Mouse (Mus musculus): ENCODE results near the gene Ccdc103.

Gene Ccdc103

GRCm38 (mm10) chr11:102880585-102881313, at the start of gene Ccdc103, which contains the start of gene Eftud2:
Ccdc103 (plus strand) TSS chr11:102881204.
Eftud2 (minus strand) TSS chr11:102880985.
- DNase-seq (ENCODE audit: low spot score in 2 of 2) = peak; percentile 87 to 95

- no peak for DNase-seq (ENCODE audit: low spot score in 2 of 2)
Observed at GRCm38 (mm10) chr11:102832700-102833297, 48.2 kb upstream of the Ccdc103 start.

- DNase-seq (ENCODE audit: low spot score in 2 of 2) = no peak
Observed at GRCm38 (mm10) chr11:102834219-102834618, 46.8 kb upstream of the Ccdc103 start.

DNA sequence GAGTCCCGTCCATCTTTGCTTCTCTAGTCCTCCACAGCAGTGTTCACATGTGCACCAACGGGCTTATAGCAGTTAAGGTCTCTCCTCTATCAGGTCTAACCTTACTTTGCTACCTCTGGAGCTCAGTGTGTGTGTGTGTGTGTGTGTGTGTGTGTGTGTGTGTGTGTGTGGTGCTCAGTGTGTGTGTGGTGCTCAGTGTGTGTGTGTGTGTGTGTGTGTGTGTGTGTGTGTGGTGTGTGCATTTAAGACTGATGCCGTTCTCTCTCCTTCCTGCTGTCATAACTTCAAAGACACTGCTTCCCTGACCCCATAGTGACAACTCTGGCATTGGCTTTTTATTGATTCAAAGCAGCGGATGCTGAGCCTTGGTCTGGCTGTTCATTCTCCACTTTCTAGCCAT, 45.5 kb upstream of the Ccdc103 start, which contains the start of gene Higd1b:
Gene Higd1b (plus strand): TSS at position 301 of the 400 bp plus-strand sequence.
- DNase-seq (ENCODE audit: low spot score in 2 of 2) = no peak

- no peak for DNase-seq (ENCODE audit: low spot score in 2 of 2)
Observed at GRCm38 (mm10) chr11:102836146-102836545, 44.9 kb upstream of the Ccdc103 start.

DNA sequence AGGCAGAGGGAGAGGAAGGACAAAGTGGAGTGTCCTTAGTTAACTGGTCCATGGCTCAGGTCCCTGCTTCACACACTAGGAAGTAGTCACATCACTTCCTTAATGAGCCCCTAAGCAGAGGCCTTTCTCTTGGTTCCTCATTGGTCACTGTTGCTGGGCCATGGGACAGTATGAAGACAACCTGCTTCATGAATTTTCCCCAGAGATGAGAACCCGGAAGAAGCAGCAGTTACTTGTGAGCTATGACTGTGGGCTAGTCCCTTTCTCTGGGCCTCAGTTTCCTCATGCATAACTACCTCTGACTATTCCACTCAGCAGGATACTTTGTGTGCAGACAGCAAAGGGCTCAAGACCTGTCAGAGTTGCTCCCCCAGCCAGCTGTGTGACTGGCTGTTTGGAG, 43.6 kb upstream of the Ccdc103 start:
- DNase-seq (ENCODE audit: low spot score in 2 of 2) = no peak

GRCm38 (mm10) chr11:102838126-102838525, 42.9 kb upstream of the Ccdc103 start:
- DNase-seq (ENCODE audit: low spot score in 2 of 2) = no peak

DNA sequence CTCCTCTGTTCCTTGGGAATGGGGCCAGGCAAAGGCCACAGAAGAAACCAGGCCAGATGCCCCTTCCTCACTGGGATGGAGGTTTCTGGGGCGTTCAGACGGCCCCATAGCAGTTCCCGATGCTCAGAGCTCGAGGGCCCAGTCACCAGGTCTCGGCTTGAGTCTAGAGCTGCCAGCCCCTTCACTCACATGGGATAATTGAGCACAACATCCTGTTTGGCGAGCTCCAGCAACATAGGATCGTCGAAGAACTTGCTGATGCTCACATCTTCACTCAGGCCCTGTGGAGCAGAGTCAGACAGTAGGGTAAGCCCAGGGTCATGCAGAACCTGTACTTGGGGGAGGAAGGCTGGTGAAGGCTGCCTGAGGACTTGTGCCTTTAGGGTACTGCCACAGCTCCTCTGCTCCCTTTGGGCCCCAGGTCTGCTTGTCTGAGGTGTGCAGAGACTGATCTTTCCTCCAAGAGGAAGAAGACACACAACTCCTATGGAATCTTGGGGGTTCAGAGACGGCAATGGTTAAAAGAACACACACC, 42.3 kb upstream of the Ccdc103 start:
- no peak for DNase-seq (ENCODE audit: low spot score in 2 of 2)

- no peak for DNase-seq (ENCODE audit: low spot score in 2 of 2)
Observed at GRCm38 (mm10) chr11:102845926-102846325, 35.1 kb upstream of the Ccdc103 start.

- peak in 1 of 2 experiments; percentile 43 for DNase-seq (ENCODE audit: low spot score in 2 of 2)
Observed at GRCm38 (mm10) chr11:102851883-102852282, 29.1 kb upstream of the Ccdc103 start.

- no peak for DNase-seq (ENCODE audit: low spot score in 2 of 2)
Observed at GRCm38 (mm10) chr11:102853760-102854159, 27.2 kb upstream of the Ccdc103 start.

- DNase-seq (ENCODE audit: low spot score in 2 of 2) = no peak
Observed at GRCm38 (mm10) chr11:102855941-102856340, 25.1 kb upstream of the Ccdc103 start.

DNA sequence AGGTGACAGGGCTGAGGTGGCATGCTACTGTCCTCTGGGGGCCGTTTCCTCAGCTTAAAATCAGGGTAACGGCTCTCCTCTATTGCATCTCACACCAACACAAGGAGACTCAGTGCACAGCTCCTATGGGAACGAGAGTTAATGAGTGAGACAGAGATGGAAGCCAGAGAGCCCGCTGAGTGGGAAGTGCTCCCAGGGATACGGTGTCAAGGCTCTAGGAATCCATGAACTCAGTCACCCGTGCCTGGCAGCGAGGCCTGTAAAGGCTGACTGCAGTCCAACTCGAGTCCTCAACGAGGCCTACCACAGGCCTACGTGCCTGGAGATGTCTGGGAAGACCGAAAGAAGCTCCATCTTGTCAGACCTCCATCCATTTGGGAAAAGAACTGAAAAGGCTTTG, 22.1 kb upstream of the Ccdc103 start:
- no peak for DNase-seq (ENCODE audit: low spot score in 2 of 2)

DNA sequence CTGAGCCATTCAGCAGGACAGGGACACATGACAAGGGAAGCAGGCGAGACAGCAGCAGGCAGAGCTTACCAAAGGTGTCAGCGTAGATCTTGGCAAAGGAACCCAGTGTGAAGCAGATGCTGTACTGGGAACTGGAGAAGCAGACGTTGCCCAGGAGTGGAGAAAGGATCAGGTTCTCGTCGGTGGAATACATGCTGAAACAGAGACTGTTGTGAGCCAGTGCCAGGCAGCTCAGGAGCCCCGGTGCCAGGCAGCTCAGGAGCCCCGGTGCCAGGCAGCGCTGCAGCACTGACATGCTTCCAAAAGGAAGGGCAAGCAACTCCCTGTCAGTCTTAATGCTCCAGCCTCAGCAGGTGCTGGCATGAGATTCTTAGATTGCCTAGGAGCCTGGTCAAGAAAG, 21.1 kb upstream of the Ccdc103 start:
- DNase-seq (ENCODE audit: low spot score in 2 of 2) = no peak

DNA sequence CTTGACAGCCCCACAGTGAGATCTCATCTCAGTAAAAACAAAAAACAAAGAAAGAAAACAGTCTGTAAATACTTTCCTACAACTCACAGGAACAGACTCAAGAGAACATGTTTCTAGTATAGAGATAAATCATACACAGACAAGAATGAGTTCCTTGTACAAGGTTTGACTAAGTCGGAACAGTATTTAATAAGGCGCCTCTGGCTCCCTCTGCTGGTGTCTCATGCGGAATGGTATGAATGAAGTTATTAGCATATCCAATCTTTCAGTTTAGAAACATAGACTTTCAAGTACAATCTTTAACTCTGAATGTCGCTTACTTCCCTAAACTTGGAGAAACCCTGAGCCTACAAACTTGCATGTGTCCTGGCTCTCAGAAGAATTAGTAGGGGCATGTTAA, 16.7 kb upstream of the Ccdc103 start:
- peak; percentile 24 to 33 for DNase-seq (ENCODE audit: low spot score in 2 of 2)

GRCm38 (mm10) chr11:102874801-102875334, 6.1 kb upstream of the Ccdc103 start:
- DNase-seq (ENCODE audit: low spot score in 2 of 2) = no peak

DNA sequence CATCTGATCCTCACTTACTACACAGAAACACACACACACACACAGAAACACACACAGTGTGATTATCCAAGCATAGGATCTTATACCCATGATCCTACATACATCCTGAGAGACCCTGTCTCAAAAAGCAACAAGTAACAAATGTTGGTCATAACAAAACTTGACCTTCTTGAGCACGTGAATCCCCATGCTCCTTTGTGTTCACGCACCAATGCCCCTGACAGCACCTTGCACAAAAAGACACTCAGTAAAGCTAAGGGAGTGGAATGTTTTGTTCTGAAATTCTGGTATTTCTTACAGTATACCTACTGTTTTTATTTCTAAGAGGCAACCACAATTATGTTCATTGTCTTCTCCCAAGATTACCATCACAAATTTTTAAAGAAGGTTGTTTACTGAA, 1.4 kb upstream of the Ccdc103 start:
- DNase-seq (ENCODE audit: low spot score in 2 of 2) = no peak

DNA sequence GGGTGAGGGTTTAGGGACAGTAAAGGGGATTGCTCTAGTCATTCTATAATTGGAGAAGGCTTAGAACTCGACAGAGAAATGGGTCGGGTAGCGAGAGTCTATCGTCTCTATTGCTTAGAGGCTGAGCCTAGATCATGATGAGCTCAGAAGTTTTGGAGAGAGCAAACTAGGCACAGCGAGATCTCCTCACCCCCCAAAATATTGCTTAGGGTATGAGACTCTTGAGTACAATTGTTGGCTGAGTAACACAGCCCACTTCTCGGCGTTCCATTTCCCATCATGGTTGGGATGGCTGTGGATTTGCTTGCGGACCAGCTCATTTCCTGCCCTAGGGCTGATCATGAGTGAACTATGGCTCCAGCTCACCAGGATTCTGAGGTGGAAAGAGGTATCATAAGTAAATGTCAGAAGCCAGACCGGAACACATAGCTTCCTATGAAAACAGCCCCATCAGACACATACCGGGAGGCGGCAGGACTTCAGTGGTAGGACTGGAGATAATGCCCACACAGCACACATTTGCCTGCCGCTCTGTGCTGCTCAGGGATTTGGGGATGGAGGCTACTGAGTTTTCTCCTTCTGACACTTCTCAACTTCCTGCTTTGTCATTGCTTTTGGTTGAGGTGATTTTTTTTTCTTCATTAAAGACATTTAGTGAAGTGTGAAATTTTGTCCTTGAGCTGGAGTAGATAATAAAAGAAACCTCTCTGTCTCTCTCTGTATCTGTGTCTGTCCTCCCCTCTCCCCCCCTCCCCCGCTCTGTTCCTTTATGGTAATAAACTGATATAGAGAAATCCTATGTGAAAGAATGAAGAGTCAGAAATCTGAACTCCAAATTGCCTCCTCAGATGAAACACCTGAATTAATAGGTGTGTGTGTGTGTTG, 552 bp downstream of the Ccdc103 start:
- DNase-seq (ENCODE audit: low spot score in 2 of 2) = no peak

GRCm38 (mm10) chr11:102884616-102885219, 3.7 kb downstream of the Ccdc103 start, which contains the start of gene Fam187a:
Fam187a (plus strand) TSS chr11:102885169.
- DNase-seq (ENCODE audit: low spot score in 2 of 2) = no peak

GRCm38 (mm10) chr11:102887433-102887832, 6.4 kb downstream of the Ccdc103 start:
- DNase-seq (ENCODE audit: low spot score in 2 of 2) = no peak

DNA sequence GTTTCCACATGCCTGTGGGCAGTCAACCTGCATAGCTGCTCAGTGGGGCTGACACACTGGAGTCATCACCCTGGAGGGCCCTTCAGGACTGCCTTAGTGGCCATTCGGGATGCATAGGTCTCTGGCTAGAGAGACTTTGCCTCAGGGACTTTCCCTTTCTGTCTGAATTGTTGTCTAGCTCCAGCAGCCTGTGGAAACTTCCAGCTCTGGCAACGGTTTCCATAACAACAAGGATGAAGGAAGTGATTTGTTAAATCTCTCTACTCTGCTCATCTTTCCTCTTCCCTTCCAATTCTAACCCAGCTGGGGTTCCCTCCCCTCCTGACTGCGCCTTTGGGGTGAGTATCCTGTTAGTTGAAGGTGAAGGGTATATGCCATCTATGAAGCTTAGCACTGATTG, 7.1 kb downstream of the Ccdc103 start:
- DNase-seq (ENCODE audit: low spot score in 2 of 2) = no peak

Data from urinary bladder, adult 18-20 months (tissue).